In genomic region chr16:35765449-35765848, GRCm38 (mm10) we compare ENCODE assay signal across 20 mouse cellular contexts. TPM values are rescaled to one million over a fixed set of nuclear protein-coding genes. Genes with fewer than 3 reads are reported as not detected.
DNase-seq lines count a peak whose midpoint lies in the region; ATAC-seq and TF ChIP-seq lines count a peak whose summit lies in the region.
"Had no signal": no experiment of that assay in that cellular context is flagged by ENCODE, and none has a peak within 500 bp of the region (broad histone marks: within the 10 kb centered on the region; RNA-seq: fewer than 3 reads in every experiment).

No protein-coding gene starts in this region.

- no peaks in the 10 kb centered on the region for H3K9me3 ChIP-seq in MEL (replicated peaks; ENCODE audit: insufficient read depth, low read length)
- H3K9me3 ChIP-seq in liver, embryonic 15.5 days (replicated peaks), result no peaks in the 10 kb centered on the region
- H3K9me3 ChIP-seq: forebrain, embryonic 15.5 days; hindbrain, embryonic 15.5 days had no signal

- H3K79me2 ChIP-seq in MEL (ENCODE audit: control insufficient read depth, insufficient read depth, low read length, poor library complexity), result peaks cover 5% of the 10 kb centered on the region

- peak overlapping the region; percentile 35; the same call in 1 of the 2 replicates for H3K27ac ChIP-seq in MEL (ENCODE audit: control insufficient read depth, low read depth, low read length)
- H3K27ac ChIP-seq in liver, embryonic 15.5 days (replicated peaks), result peak overlapping the region; percentile 91; the same call in 1 of the 2 replicates
- H3K27ac ChIP-seq: forebrain, embryonic 15.5 days; gastrocnemius, adult 2 months; heart, adult 2 months; hindbrain, embryonic 15.5 days; macrophage; stomach, postnatal 0 days had no signal

- H3K4me3 ChIP-seq in MEL (ENCODE audit: control insufficient read depth in 1 of 2, insufficient read depth in 1 of 2, low read depth in 2 of 2, low read length in 2 of 2), result no peak overlapping the region
- H3K4me3 ChIP-seq in liver, embryonic 15.5 days (replicated peaks), result no peak overlapping the region
- H3K4me3 ChIP-seq: forebrain, embryonic 15.5 days; gastrocnemius, adult 2 months; heart, adult 2 months; hindbrain, embryonic 15.5 days had no signal

- no peak for ATAC-seq in liver, embryonic 15.5 days (ENCODE audit: insufficient read depth)
- ATAC-seq: forebrain, embryonic 15.5 days; midbrain, embryonic 16.5 days had no signal

- H3K9ac ChIP-seq in MEL (ENCODE audit: control insufficient read depth, low read depth, low read length, poor library complexity, severe bottlenecking), result no peak overlapping the region
- H3K9ac ChIP-seq in liver, embryonic 15.5 days, result no peak overlapping the region
- H3K9ac ChIP-seq: forebrain, embryonic 15.5 days; hindbrain, embryonic 15.5 days had no signal

- peaks cover 0 to 17% of the 10 kb centered on the region in 2 experiments; a peak in 2 of 4 replicates for H3K36me3 ChIP-seq in MEL (ENCODE audit: control insufficient read depth in 1 of 2, insufficient read depth in 2 of 2, low read length in 2 of 2)
- no peaks in the 10 kb centered on the region for H3K36me3 ChIP-seq in liver, embryonic 15.5 days (replicated peaks)
- H3K36me3 ChIP-seq: forebrain, embryonic 15.5 days; hindbrain, embryonic 15.5 days had no signal

- intact Hi-C loops in gastrocnemius, postnatal 36 days (cut with DNase I), result no loop called here

- TF ChIP-seq POLR2A in MEL (IDR thresholded peaks at IDR 0.05; ENCODE audit: control insufficient read depth in 1 of 2, insufficient read depth in 1 of 2, low read depth in 1 of 2, low read length in 2 of 2, poor library complexity in 1 of 2), result no peak

- 29% methylated on average over 2 of the region's 2 CpGs for WGBS in liver, embryonic 15.5 days (ENCODE audit: insufficient replicate concordance)

- H3K4me1 ChIP-seq in MEL (ENCODE audit: control insufficient read depth in 1 of 2, insufficient read depth in 2 of 2, low read length in 2 of 2), result peaks cover 5 to 24% of the 10 kb centered on the region in 2 experiments
- peaks cover 82% of the 10 kb centered on the region for H3K4me1 ChIP-seq in liver, embryonic 15.5 days (replicated peaks)

- DNase-seq in spleen, postnatal 36 days (ENCODE audit: low spot score in 2 of 2), result peak; percentile 45 to 53
- DNase-seq in spleen, postnatal 10 days (ENCODE audit: low spot score in 2 of 2), result no peak
- DNase-seq in MEL (ENCODE audit: low read depth, low spot score), result peak; percentile 65
- no peak for DNase-seq in embryo, embryonic 10 days (ENCODE audit: low spot score)
- no peak for DNase-seq in adrenal gland, adult 18-20 months (ENCODE audit: low spot score in 2 of 2)
- no peak for DNase-seq in gastrocnemius, postnatal 36 days
- DNase-seq: adrenal gland, postnatal 14 days; cerebellum, postnatal 10 days; gastrocnemius, adult 2 months; heart, adult 2 months; heart, postnatal 10 days; kidney, adult 18-20 months; lung, adult 2 months; thymus, postnatal 4 days had no signal

- TF ChIP-seq EP300 in MEL (IDR thresholded peaks at IDR 0.05; ENCODE audit: low read depth in 1 of 2, low read length in 2 of 2), result no peak

- H3K27me3 ChIP-seq in MEL (ENCODE audit: control insufficient read depth in 1 of 2, insufficient read depth in 2 of 2, low read length in 2 of 2), result no peaks in the 10 kb centered on the region
- no peaks in the 10 kb centered on the region for H3K27me3 ChIP-seq in liver, embryonic 15.5 days
- H3K27me3 ChIP-seq: forebrain, embryonic 15.5 days; hindbrain, embryonic 15.5 days had no signal

- peak overlapping the region; percentile 19; the same call in 1 of the 2 replicates for H3K4me2 ChIP-seq in liver, embryonic 15.5 days
- H3K4me2 ChIP-seq: forebrain, embryonic 15.5 days; hindbrain, embryonic 15.5 days had no signal

- no peak for TF ChIP-seq RAD21 in MEL (IDR thresholded peaks at IDR 0.05; ENCODE audit: low read depth, low read length)

- TF ChIP-seq CTCF in MEL (IDR thresholded peaks at IDR 0.05 in 2 of 3, conservative IDR thresholded peaks at IDR 0.05 in 1 of 3; ENCODE audit: control insufficient read depth in 1 of 3, insufficient read depth in 1 of 3, low read depth in 2 of 3, low read length in 3 of 3, poor library complexity in 1 of 3, severe bottlenecking in 1 of 3), result no peak

TF ChIP-seq in MEL, 35 proteins besides CTCF, POLR2A, EP300 and RAD21:
- TF ChIP-seq ZKSCAN1 (IDR thresholded peaks at IDR 0.05; ENCODE audit: low read depth, low read length) (no peak), KAT2A (conservative IDR thresholded peaks at IDR 0.05; ENCODE audit: low read depth, low read length) (no peak), NRF1 (IDR thresholded peaks at IDR 0.05; ENCODE audit: insufficient read depth, low read depth, low read length, poor library complexity, severe bottlenecking) (no peak), ELF1 (IDR thresholded peaks at IDR 0.05; ENCODE audit: low read depth, low read length) (0 out of 2 replicates have a peak, but pooled peaks have one; percentile 9), ETS1 (IDR thresholded peaks at IDR 0.05; ENCODE audit: low read depth, low read length) (peak; percentile 38; the same call in 1 of the 2 replicates), TCF12 (IDR thresholded peaks at IDR 0.05; ENCODE audit: low read depth, low read length) (no peak), TBP (IDR thresholded peaks at IDR 0.05; ENCODE audit: low read depth, low read length) (peak; percentile 39; the same call in 1 of the 2 replicates), GATA1 (IDR thresholded peaks at IDR 0.05; ENCODE audit: low read depth, low read length) (0 out of 2 replicates have a peak, but pooled peaks have one; percentile 6), RCOR1 (IDR thresholded peaks at IDR 0.05; ENCODE audit: low read depth, low read length) (peak; percentile 90), E2F4 (IDR thresholded peaks at IDR 0.05; ENCODE audit: borderline replicate concordance, low read depth, low read length) (no peak), MXI1 (IDR thresholded peaks at IDR 0.05; ENCODE audit: low read depth, low read length) (no peak), TAL1 (IDR thresholded peaks at IDR 0.05; ENCODE audit: low read length) (0 out of 2 replicates have a peak, but pooled peaks have one; percentile 8), BHLHE40 (IDR thresholded peaks at IDR 0.05; ENCODE audit: borderline replicate concordance, low read depth, low read length) (no peak)

RNA-seq across cellular contexts. Expression of gene Dirc2, which starts 3.7 kb away (rescaled TPM):
- total RNA-seq in MEL (2012; rRNA removed), result 1.6 and 2.1 TPM in 2 replicates
- 1 to 10 TPM in 1 of 2 experiments, not detected in 1; 4.1 TPM for polyA plus RNA-seq in MEL (2012; ENCODE audit: insufficient read depth in 1 of 2, insufficient read length in 2 of 2, low read depth in 1 of 2, low replicate concordance in 2 of 2, missing spikeins in 1 of 2)
- 5.0 and 5.3 TPM in 2 replicates for polyA plus RNA-seq in liver, embryonic 15.5 days (2015; fragmentation: Nextera tagmentation; extraction: Ambion mirVana)
- 10 to 100 TPM; 28.1 to 33.2 TPM for total RNA-seq in adrenal gland, adult 18-20 months (2021)
- 10 to 100 TPM; 54.7 to 57.4 TPM for total RNA-seq in gastrocnemius, postnatal 36 days (2021)

RNA-seq across cellular contexts. Expression of gene Hspbap1, which starts 4.7 kb away (rescaled TPM):
- 7.2 and 9.6 TPM in 2 replicates for total RNA-seq in MEL (2012; rRNA removed)
- 1 to 10 TPM in 1 of 2 experiments, not detected in 1; 9.6 TPM for polyA plus RNA-seq in MEL (2012; ENCODE audit: insufficient read depth in 1 of 2, insufficient read length in 2 of 2, low read depth in 1 of 2, low replicate concordance in 2 of 2, missing spikeins in 1 of 2)
- polyA plus RNA-seq in liver, embryonic 15.5 days (2015; fragmentation: Nextera tagmentation; extraction: Ambion mirVana), result 16.1 and 18.7 TPM in 2 replicates
- total RNA-seq in adrenal gland, adult 18-20 months (2021), result 1 to 10 TPM; 3.5 to 4.9 TPM
- 1 to 10 TPM; 2.7 to 3.4 TPM for total RNA-seq in gastrocnemius, postnatal 36 days (2021)

Comparison
In these comparisons a context has a peak if more than half of its experiments do, and no peak if none do; other contexts are left out.
1. DNase-seq: peak in spleen, postnatal 36 days (2 of 2) and MEL (single experiment); none in spleen, postnatal 10 days (0 of 2), embryo, embryonic 10 days (single experiment), adrenal gland, adult 18-20 months (0 of 2) and gastrocnemius, postnatal 36 days (0 of 2).